Mouse (Mus musculus): ENCODE results near the gene Cdca8. TPM values are rescaled to one million over a fixed set of nuclear protein-coding genes. Genes with fewer than 3 reads are reported as not detected.

Cdca8 gene
- polyA plus RNA-seq, 1 experiment: 74.9 TPM

GRCm38 (mm10) chr4:124928102-124928501 is 11.0 kb downstream of the Cdca8 start:
- TF ChIP-seq FLI1 (IDR thresholded peaks at IDR 0.05; ENCODE audit: low read length) (no peak), GATA1 (IDR thresholded peaks at IDR 0.05; ENCODE audit: borderline replicate concordance, low read length) (no peak)
- no peaks in the 10 kb centered on the region for H3K27me3 ChIP-seq (replicated peaks)
- peaks cover 33% of the 10 kb centered on the region for H3K4me1 ChIP-seq
- peaks cover 82% of the 10 kb centered on the region for H3K36me3 ChIP-seq (replicated peaks; ENCODE audit: low read length)
- H3K9me3 ChIP-seq: no peaks in the 10 kb centered on the region
- H3K4me3 ChIP-seq (replicated peaks): no peak overlapping the region

DNA sequence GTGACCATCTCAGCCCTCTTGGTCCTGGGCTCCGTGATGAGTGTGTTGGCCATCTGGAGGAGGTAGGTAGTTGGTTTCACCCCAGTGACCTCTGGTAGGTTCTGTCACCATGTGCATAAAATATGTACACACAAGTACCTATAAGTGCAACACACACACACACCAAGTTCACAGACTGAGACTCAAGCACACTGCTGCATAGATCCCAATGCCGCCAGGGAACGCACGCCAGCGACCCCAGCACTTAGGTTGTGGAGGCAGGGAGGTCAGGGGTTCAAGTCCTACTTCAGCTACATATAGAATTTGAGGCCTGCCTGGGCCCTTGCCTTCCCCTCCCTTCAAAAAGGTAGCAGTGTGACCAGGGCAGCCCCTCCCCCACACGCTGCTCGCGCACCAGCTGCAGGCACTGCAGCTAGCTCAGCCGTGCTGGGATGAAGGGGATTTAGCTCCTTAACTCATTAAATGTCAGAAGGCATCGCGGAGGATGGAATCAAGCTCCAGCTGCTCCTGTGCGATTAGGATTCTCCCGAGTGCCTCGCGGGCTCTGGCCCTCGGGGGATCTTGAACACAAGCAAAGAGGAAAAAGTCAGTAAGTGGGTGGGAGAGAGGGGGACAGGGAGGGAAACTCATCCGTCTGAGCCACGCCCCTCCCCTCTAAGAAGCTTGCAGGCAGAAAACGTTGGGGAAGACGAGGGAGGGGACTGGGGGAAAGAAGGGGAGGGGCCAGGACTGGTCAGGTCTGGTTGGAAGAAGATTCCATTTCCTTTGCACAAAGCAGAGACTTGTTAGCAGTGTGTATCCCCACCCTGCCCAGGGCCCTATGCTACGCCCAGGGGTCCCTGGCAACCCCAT is 32.9 kb downstream of the Cdca8 start:
- Histone ChIP-seq H3K36me3 (replicated peaks; ENCODE audit: low read length) (no peaks in the 10 kb centered on the region), H3K27me3 (replicated peaks) (peaks cover 64% of the 10 kb centered on the region), H3K4me1 (peaks cover 22% of the 10 kb centered on the region), H3K9me3 (peaks cover 19% of the 10 kb centered on the region), H3K4me3 (replicated peaks) (peak overlapping the region; percentile 56)
- TF ChIP-seq FLI1 (IDR thresholded peaks at IDR 0.05; ENCODE audit: low read length): no peak
- TF ChIP-seq GATA1 (IDR thresholded peaks at IDR 0.05; ENCODE audit: borderline replicate concordance, low read length): no peak

DNA sequence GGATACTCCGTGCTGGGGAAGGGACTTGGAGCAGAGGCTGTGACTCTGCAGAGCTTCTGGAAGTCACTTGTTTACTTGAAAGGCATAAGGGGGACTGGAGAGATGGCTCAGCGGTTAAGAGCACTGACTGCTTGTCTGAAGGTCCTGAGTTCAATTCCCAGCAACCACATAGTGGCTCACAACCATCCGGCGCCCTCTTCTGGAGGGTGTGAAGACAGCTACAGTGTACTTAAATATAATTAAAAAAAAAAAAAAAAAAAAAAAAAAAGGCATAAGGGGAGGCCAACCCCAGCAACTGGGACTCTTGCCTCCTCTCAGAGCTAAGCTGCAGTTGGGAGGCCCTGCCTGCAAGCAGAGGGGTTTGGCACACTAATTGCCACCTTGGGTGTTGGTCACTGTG is 33.7 kb downstream of the Cdca8 start:
- Histone ChIP-seq H3K36me3 (replicated peaks; ENCODE audit: low read length) (no peaks in the 10 kb centered on the region), H3K9me3 (peaks cover 13% of the 10 kb centered on the region), H3K4me3 (replicated peaks) (no peak overlapping the region), H3K4me1 (peaks cover 22% of the 10 kb centered on the region), H3K27me3 (replicated peaks) (peaks cover 66% of the 10 kb centered on the region)
- TF ChIP-seq GATA1 (IDR thresholded peaks at IDR 0.05; ENCODE audit: borderline replicate concordance, low read length): no peak
- no peak for TF ChIP-seq FLI1 (IDR thresholded peaks at IDR 0.05; ENCODE audit: low read length)

- Histone ChIP-seq H3K4me1 (peaks cover 18% of the 10 kb centered on the region), H3K4me3 (replicated peaks) (no peak overlapping the region), H3K9me3 (no peaks in the 10 kb centered on the region), H3K36me3 (replicated peaks; ENCODE audit: low read length) (no peaks in the 10 kb centered on the region), H3K27me3 (replicated peaks) (peaks cover 79% of the 10 kb centered on the region)
- TF ChIP-seq FLI1 (IDR thresholded peaks at IDR 0.05; ENCODE audit: low read length) (no peak), GATA1 (IDR thresholded peaks at IDR 0.05; ENCODE audit: borderline replicate concordance, low read length) (no peak)
These were observed 39.2 kb downstream of the Cdca8 start for GRCm38 (mm10) chr4:124899906-124900305.

- peaks cover 20% of the 10 kb centered on the region for H3K4me1 ChIP-seq
- H3K27me3 ChIP-seq (replicated peaks): peaks cover 85% of the 10 kb centered on the region
- H3K9me3 ChIP-seq: no peaks in the 10 kb centered on the region
- TF ChIP-seq FLI1 (IDR thresholded peaks at IDR 0.05; ENCODE audit: low read length): no peak
- TF ChIP-seq GATA1 (IDR thresholded peaks at IDR 0.05; ENCODE audit: borderline replicate concordance, low read length): no peak
- no peaks in the 10 kb centered on the region for H3K36me3 ChIP-seq (replicated peaks; ENCODE audit: low read length)
- no peak overlapping the region for H3K4me3 ChIP-seq (replicated peaks)
These were observed 40.7 kb downstream of the Cdca8 start for GRCm38 (mm10) chr4:124898428-124898827.

DNA sequence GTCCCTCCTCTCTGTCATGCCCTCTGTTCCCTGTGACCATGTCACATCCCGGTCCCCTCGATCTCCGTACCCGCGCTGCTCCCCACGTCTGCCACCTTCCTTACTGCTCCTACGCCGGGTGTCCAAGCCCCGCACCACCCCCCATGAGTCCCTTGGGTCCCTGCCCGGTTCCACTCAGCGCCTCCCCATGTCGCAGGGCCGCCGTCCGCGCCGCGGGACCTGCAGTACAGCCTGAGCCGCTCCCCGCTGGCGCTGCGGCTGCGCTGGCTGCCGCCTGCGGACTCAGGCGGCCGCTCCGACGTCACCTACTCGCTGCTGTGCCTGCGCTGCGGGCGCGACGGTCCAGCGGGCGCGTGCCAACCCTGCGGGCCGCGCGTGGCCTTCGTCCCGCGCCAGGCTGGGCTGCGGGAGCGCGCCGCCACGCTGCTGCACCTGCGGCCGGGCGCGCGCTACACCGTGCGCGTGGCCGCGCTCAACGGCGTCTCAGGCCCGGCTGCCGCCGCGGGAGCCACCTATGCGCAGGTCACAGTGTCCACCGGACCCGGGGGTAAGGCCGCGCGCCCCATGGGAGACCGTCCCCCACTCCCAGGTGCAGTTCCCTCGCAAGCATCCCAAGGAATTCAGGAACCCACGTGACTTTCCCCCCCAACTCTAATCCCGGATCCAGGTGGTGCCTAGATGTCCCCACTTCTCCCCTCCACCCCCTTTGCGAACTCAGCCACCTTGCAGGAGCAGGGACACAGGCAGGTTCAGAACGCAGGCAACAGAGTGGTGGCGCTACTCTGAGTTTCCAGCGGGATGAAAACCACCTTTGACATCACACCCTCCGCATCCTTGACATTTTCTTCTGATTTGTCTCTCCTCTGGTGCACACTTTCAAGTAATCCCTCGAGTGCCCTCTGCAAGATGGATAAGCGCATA is 44.3 kb downstream of the Cdca8 start:
- H3K9me3 ChIP-seq: no peaks in the 10 kb centered on the region
- TF ChIP-seq GATA1 (IDR thresholded peaks at IDR 0.05; ENCODE audit: borderline replicate concordance, low read length) (no peak), FLI1 (IDR thresholded peaks at IDR 0.05; ENCODE audit: low read length) (no peak)
- H3K36me3 ChIP-seq (replicated peaks; ENCODE audit: low read length): no peaks in the 10 kb centered on the region
- peaks cover 16% of the 10 kb centered on the region for H3K4me1 ChIP-seq
- H3K27me3 ChIP-seq (replicated peaks): peaks cover 86% of the 10 kb centered on the region
- peak overlapping the region; percentile 79 for H3K4me3 ChIP-seq (replicated peaks)

GRCm38 (mm10) chr4:124893769-124894168 is 45.3 kb downstream of the Cdca8 start:
- no peak for TF ChIP-seq FLI1 (IDR thresholded peaks at IDR 0.05; ENCODE audit: low read length)
- TF ChIP-seq GATA1 (IDR thresholded peaks at IDR 0.05; ENCODE audit: borderline replicate concordance, low read length): no peak
- H3K9me3 ChIP-seq: no peaks in the 10 kb centered on the region
- peaks cover 13% of the 10 kb centered on the region for H3K4me1 ChIP-seq
- H3K4me3 ChIP-seq (replicated peaks): no peak overlapping the region
- H3K36me3 ChIP-seq (replicated peaks; ENCODE audit: low read length): no peaks in the 10 kb centered on the region
- H3K27me3 ChIP-seq (replicated peaks): peaks cover 83% of the 10 kb centered on the region

- Histone ChIP-seq H3K27me3 (replicated peaks) (peaks cover 84% of the 10 kb centered on the region), H3K4me3 (replicated peaks) (no peak overlapping the region), H3K9me3 (peaks cover 2% of the 10 kb centered on the region; the same call in 1 of the 2 replicates), H3K4me1 (peaks cover 13% of the 10 kb centered on the region), H3K36me3 (replicated peaks; ENCODE audit: low read length) (no peaks in the 10 kb centered on the region)
- TF ChIP-seq FLI1 (IDR thresholded peaks at IDR 0.05; ENCODE audit: low read length): no peak
- TF ChIP-seq GATA1 (IDR thresholded peaks at IDR 0.05; ENCODE audit: borderline replicate concordance, low read length): no peak
These were observed 48.3 kb downstream of the Cdca8 start for GRCm38 (mm10) chr4:124890831-124891230.

DNA sequence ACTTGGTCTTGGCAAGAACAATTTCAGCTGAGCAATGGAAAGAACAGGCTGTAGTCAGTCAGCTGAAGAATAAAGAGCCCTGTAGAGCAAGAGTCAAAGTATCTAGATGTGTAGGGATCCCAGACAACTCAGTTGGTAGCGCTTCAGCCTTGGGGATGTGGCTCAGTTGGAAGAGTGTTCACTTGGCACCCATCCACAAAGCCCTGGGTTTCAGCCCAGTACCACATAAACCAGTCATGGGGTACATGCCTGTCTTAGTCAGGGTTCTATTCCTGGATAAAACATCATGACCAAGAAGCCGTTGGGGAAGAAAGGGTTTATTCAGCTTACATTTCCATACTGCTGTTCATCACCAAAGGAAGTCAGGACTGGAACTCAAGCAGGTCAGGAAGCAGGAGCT is 49.2 kb downstream of the Cdca8 start:
- Histone ChIP-seq H3K4me3 (replicated peaks) (no peak overlapping the region), H3K9me3 (peaks cover 4% of the 10 kb centered on the region; the same call in 1 of the 2 replicates), H3K36me3 (replicated peaks; ENCODE audit: low read length) (no peaks in the 10 kb centered on the region), H3K4me1 (peaks cover 9% of the 10 kb centered on the region), H3K27me3 (replicated peaks) (peaks cover 82% of the 10 kb centered on the region)
- TF ChIP-seq FLI1 (IDR thresholded peaks at IDR 0.05; ENCODE audit: low read length) (no peak), GATA1 (IDR thresholded peaks at IDR 0.05; ENCODE audit: borderline replicate concordance, low read length) (no peak)

Measured in megakaryocyte, embryonic 14.5 days (primary cell).